Mouse (Mus musculus): ENCODE data around the gene Ephb1. TPM values are rescaled to one million over a fixed set of nuclear protein-coding genes. Genes with fewer than 3 reads are reported as not detected.

Gene Ephb1
- total RNA-seq, 2 experiments from 2014 or later: 25.8 to 26.6 TPM

DNA sequence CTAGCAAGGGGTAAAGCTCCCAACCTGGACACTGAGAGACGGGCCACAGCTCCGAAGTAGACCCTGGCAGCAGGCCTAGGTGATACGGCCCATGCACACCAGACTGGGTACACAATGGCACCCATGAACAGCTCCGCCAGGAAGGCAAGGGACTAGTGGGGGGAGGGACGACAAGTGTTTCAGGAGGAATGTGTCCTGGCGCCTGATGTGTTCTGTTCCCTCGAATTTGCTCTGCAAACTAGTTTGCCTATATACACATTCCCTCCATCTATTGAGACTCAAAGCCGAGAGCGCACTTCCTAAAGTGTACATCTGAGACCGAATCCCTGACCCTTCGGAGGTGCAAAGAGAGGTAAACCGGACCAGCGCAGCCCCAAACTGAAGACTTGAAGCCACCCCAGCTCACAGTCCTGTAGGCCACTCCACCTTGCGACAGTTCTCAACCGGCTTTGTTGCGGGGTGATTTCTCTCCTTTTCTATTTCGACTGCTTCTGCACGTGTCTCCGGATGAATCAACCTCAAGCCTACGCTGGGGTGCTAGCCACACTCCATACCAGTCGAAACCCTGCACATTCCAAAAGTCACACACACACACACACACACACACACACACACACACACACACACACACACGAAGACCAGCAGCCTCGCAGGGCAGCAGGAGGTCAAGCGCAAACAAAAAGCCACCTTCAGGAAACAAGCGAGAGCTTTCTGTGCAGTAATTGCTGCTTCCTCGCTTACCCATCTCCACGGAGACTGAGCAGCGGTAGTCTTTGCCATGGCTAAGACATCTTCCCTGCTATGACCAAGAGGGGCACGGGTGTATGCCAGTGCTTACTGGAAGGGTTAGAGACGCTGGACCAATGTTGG, 2.1 kb downstream of the Ephb1 start:
- DNase-seq: no peak

DNA sequence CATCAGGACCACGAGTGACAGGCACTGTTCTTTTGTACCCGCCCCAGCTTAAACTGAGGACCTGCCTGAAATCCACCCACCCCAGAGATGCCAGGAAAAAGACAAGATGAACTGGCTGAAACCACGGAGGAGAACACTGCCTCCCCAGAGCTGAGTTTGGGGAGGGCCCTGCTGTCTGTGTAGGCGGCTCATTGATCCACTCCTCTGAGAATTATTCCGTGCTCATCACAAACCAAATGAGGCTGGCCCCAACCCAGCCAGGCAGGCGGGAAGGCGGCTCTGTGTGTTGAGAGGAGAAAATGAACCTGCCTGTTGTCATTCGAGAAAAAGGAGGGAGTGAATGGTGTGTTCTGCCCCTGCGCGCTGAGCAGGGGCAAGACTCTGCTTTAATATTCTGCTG, 2.8 kb downstream of the Ephb1 start:
- peak; percentile 34 to 38 for DNase-seq

DNA sequence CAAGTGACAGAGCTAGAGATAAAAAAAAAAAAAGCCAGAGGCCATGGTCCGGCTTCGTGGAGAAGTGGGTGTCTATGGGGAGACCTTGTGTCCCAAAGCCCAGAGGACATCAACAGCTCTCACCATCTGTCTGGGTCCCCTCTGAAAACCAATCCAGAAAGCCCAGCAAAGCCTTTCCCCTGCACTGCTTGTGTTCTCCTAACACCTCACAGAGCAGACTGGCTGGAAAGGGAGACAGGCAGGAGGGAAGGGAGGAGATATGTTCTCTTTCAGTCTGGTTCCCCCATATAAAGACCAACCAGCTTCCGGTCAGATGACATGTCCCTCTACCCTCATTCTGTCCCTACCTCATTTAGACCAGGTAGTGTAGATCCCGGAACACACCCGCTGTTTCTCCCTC, 3.3 kb downstream of the Ephb1 start:
- DNase-seq: no peak

DNA sequence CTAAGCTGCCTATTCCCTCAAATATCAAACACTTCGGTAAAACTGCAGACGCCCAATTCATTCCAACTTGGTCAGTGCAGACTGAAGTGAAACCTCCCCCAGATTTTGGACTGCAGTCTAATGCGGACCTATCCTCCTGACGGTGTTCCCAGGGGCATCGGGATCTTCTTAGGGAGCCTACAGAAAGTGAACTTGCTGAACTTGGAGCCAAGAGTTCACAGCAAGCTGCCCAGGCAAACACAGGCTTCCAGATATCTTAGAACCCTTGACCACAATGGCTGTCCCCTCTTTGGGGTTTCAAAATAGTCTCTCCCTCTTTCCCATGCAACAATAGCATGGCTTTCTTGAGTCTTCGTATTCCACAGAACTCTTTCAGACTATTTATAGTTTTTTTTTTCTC, 3.8 kb downstream of the Ephb1 start:
- DNase-seq: no peak

DNA sequence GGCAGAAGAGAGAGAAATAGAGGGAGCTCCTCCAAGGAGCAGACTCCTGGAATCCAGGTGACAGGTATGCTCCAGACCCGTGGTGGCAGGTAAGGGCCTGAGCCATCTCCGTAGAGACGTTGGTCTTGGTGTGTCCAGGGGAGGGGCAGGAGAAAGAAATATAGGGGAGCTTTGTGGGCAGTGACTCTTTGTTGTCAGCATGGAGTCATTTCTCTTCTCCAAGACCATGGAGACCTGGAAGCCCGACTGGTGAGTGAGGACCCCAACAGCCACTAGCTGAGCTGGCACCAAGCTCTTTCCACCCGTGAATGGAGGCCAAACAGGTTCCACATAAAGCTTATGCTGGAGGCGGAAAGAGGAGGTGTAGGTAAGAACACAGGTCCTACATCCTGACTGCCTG, 4.4 kb downstream of the Ephb1 start:
- no peak for DNase-seq

DNA sequence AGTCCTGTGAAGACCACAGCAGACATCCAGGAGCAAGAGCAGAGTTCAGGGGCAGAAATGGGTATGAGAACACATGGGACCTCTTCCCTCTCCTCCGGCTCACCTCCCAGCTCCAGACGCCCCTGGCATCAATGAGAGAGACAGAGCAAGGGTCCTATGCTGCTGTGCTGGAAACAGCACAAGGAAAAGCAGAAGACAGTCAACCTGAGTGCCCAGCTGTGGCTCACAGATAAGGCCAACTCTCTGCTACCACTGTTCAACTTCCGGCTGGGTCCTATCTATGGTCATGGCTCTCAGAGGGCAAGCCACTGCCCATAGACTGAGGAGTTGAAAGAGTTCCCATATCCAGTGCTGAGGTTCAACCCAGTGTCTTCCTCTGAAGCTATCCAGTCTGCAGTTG, 7.7 kb downstream of the Ephb1 start:
- no peak for DNase-seq

DNA sequence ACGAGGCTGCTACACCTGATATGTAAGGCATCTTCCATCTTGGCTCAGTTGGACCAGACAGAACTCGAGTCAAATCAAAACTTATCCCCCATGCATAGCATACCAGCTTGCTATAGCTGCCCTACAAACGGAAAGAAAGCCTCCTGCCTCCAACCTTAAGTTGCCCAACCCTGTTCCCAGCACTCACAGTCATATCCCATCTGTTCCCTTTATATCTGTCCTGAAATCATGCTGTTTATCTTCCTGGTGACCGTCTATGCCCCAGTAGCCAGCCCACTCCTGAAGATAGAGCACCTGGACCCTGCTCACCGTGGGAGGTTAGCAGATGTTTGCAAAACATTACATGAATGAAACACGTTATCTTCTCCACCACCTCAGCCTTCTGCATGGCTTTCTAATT, 9.0 kb downstream of the Ephb1 start:
- DNase-seq: no peak

DNA sequence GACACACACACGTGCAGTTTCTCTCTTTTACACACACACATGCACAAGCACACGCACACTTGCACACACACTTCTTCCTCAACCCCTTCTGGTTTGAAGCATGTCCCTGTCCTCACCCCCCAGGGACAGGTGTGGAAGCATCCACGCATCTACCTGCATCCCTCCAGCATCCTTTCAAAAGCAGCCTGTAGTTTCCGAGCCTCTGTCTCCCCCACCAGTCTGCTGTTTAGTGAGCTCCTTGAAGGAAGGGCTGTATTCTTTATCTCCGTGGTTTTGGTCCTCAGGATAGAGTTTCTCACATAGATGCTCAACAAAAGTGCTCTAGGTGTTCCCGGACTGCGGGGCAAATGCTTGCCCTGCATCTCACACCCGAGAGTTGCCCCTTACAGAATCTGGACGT, 9.4 kb downstream of the Ephb1 start:
- no peak for DNase-seq

DNA sequence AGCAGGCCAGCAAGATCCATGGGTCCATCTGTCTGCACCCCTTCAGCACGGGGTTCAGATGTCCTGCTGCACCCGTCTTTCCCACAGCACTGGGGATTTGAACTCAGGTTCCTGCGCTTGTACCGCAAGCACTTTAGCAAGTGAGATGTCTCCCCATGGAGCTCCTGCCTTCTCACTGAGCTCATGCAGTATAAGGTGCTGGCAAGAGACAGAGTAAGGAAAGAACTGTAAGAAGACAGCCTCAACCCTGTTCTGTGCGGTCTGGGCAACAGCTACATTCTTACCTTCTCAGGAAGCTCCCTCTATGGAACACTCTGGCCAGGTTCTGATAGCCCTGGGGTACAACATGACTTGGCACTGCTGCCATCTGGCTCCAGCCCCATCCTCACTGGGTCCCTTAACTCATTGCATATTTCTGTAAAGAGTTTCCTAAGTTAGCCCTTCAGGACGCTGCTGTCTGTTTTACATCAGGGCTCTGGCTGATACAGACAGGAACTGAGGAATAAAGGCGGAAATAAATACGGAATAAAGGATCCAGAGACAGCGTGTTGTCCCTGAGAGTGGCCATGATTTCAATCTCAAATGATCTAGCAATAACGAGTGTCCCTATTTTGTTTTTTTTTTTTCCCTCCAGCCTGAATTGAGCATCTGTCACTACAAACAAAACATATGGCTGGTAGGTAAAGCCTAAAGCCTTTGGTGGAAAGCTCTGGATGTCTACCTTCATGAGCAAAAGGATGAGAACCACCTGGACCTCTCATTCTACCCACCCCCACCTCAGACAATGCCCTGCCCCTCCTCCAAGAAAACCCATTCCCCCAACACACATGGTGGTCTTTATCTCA, 10.2 kb downstream of the Ephb1 start:
- DNase-seq: no peak

DNA sequence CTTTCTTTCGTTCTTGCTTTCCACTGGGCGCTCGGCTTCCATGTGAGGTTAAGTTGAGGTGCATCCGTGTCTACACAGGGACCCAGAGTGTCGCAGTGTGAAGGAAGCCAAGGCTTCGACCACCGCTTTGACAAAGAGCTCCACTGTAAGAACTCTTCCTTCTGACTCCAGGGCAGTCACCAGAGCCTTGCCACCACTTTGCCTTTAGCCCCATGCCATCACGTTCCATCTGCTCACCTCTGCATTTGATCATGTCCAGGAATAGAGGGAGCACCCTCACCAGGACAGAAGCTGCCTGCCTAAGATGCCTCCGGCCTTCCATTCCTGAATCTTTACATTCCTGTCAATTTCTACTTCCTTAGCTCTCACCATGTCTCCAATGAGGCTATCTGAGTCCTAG, 11.4 kb downstream of the Ephb1 start:
- no peak for DNase-seq

DNA sequence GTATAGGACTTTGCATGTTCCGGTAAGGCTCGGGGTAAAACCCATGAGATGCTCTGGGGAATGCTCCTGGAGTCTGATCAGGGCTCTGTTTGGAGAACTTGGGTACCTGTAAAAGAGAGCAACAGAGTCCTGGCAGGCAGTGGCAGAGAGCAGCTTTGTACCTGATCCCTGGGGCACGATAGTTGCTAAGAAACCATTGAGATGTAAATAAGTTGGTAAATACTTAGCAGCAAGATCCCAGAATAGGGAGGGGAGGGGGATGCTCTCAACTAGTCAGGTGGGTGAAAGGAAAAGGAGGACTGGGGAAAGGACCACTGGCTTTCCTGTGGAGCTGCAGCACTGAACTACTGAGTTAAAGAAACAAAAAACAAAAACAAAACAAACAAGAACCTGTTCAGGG, 12.5 kb downstream of the Ephb1 start:
- no peak for DNase-seq

DNA sequence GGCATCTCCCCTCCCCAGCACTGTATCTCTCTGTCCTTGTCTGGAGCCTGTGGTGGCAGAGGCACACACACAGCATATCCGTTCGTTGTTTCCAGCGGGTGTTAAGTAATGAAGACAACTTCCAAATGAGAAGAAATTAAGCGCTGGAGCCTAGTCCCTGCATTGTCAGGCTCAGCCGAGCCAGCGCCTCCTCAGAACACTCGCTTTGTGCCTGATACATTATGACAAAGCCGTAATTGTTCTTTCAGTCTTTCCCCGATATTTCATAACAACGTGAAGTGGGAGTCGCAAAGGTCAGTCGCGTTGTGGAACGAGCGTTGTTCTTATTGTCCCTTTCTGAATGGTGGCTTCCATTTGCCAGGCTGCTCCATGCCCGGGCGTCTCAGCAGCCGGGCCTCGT, 13.7 kb downstream of the Ephb1 start:
- peak; percentile 13 to 18 for DNase-seq

DNA sequence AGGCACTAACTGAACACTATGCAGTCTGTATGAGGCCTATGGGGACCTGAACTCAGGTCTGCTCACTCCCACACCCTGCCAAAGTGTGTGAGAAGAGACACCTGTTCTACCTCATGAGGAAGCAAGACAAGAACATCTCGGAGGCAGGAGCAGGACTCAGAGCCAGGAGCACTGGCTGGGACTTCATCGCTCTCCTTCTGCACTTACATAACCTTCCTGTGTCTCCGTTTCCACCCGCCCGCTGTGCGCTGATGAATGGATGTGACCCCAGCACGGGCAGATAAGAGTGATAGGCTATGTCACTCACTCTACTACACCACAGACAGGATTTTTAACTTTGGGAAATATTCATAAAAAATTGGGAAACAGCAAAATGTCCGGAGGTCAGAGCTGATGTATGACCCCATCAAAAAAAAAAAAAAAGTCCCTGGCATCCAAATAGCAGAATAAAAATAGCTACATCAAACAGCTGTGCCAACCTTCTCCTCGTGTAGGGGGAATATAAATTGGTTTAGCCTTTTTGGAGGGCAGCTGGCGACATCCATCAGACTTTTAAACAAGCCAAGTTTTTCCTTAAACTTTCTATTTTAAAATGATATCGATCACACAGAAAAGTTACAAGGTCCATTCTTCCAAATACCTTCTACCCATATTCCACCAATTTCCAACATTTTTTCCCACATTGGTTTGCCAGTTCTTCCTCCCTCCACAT, 18.8 kb downstream of the Ephb1 start:
- no peak for DNase-seq

DNA sequence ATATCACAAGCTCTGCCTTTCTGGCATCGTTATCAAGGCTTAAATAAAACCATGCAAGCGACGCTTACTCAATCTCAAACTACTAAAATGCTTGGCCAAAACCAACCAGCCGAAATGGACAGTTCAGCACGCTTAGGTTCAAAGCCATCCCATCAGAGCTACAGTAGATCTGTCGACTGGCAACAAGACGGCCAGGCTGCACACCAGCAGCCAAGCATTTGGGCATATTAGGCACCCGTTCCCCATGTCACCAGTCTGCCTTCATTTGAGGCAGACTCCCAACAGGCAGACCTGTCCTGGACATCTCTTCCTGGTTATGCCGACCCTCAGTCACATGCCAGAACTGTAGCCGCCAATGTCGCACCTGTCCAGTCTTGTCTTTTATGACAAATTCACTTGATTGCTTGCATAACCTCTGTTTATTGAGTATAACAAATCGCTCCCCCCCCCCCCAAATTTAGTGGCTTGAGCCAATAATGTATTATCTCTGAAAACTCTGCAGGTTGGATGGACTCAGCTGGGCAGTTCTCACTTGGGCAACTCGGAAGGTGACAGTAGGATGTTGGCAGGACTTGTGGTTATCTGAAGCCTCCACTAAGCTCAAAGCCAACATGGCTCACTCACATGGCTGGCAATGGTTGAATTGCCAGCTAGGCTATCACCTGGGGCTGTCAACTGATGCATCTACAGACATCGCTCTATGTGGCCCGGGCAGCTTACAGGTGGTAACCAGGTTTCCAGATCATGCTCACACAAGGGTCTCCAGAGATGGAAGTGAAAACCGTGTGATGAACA, 24.0 kb downstream of the Ephb1 start:
- DNase-seq: no peak

DNA sequence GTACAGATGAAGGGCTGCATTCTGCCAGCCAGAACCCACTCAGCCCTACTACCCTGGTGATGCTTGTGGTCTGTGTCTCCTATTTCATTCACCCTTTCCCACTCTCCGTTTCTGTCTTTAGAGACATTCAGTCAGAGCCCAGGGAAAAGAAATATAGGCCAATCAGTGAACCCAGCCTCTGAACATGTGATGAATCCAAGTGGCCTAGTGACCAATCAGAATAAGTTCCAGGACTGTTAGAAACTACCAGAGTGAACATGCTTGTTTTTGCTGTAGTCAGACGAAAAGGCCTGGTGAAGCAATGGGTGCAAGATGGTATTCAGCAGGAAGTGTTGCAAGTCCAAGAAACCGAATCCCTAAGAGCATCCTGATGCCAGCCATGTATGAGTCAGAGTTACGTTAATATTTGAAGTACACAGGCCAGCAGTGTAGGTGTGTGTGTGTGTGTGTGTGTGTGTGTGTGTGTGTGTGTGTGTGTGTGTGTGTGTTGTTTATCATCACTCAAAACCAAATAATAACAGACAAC, 26.8 kb downstream of the Ephb1 start:
- no peak for DNase-seq

DNA sequence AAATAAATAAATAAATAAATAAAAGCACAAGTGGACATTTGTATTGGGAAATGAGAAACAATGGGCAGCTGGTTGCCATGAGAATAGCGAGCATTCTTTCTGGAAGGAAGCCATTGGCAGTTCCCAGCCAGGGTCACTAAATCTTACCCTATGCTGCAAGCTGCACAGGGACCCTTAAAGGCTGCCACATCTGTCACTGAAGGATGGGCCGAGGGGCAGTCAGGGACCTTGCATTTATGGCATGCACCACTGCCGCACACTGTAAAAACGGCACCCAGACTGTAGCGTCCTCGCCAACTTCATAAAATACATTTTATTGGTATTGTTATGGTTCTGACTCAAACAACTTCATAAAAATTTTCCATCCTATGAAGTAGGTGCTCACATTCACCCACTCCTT, 39.1 kb downstream of the Ephb1 start:
- DNase-seq: no peak

DNA sequence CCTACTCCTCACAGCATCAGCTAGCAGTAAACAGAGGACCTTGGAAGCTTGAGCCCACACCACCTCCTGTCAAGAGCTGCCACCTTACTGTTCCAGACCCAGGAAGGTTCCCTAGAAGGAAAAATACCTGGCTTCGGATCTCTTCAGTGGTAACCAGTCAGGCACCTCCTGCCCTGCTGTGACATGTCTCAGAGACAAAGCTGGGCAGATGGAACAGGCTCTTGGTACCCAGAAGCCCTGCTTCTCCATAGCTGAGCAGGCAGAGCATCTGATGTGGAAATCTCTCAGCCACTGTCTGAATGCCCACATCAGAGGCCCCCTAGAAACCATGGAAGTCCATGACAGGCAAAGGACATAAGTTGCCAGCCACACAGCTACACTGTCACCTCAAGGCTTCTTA, 39.7 kb downstream of the Ephb1 start:
- DNase-seq: no peak

DNA sequence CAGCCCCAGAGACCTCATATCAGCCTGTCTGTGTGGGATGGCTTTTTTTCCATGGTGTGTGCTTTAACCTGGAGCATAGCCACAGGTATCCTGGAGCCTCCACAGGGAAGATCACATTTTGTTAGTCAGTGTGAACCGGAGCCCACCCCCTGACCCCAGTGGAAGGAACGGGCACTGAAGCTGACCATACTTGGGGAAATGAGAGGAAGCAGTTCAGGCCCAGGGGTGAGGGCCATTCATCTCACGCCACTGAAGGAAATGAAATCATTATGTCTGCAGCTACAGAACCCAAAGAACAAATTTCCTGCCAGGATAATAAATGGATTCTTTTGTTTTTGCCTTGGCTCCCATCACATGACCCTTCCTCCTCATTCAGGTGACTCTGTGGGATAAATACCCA, 44.1 kb downstream of the Ephb1 start:
- DNase-seq: no peak

DNA sequence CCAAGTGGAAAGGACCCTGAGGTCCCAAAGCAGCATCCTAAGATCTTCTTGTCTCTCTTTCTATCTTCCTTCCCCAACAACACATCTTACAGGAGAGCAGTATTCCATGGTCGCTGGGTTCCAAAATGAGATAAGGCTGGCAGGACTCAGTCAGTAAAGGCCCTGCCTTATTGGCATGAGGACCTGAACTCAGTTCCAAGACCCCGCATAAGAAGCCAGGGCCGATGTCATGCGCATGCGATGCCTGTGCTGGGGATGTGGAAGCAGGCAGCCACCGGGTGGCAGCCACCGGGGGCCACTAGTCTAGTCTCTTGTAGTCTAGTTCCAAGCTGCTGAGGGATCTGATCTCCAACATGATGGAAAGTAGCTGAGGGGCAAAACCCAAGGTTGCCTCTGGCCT, 45.2 kb downstream of the Ephb1 start:
- DNase-seq: no peak

DNA sequence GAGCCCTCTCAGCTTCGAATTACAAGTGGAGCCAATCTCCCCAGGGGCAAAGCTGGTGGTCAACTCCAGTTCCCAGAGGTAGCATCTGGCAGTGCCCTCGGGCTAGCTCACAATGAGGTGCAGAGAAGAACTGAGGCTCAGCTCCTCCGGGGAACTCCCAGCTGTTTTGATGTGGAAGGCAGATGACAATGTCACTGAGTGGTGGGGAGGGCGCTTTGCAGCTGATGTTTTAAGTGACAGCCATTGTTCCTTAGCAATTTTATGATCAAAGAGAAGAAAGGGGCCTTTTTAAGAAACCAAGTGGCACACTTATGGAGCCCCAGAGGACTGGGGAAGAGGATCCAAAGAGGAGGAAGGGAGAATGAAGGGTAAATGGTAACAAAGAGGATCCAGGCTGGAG, 46.8 kb downstream of the Ephb1 start:
- no peak for DNase-seq

DNA sequence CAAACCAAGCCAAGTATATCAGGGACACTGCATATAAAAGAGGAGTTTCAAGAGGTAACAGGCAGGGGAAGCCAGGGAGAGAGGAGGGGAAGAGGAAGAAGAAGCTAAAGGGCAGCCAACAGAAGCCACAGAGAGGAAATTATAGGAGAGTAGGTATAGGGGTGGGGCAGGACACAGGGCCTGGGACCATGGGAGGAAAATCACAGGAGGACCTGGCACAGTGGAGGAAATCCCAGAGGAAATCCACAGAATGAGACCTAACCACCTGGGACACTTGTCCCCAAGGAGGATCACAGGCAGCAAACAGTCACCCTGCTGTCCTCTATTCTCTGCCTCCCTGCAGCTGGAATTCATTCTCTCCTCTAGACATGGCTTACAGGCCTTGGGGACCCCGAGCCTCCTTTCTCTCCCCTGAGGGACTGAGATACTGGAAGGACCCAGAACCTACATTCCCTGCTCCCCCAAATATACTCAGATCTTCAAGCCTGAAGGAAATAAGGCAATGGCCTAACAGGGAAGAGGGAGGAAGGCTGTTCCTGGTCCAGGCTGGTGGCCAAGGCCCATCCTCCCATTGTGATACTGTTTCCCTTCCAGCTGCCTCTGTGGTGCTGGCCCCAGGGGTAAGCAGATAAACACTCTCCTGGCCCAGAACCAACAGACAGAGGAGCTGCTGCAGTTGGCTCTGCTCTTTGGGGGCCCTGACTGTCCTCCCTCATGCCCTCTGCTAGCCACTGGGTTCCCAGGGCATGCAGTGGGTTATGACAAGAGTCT, 47.7 kb downstream of the Ephb1 start:
- DNase-seq: peak in 1 of 2 experiments; percentile 19
